Mouse (Mus musculus) ES-Bruce4 (cell line): Measurements from ENCODE around the gene Defa28. TPM values are rescaled to one million over a fixed set of nuclear protein-coding genes. Genes with fewer than 3 reads are reported as not detected.
"Not testable (repeated sequence)": the region's sequence is repeated elsewhere in the genome, so short reads cannot be mapped to it uniquely, and the experiment has no call there.

Source experiments
- H3K27ac ChIP-seq: 2 replicates; pipeline ENCODE4 v1.5.1; 2012; ENCODE audit warnings: low read length, inconsistent platforms; ENCODE audit not compliant: insufficient read depth
- H3K27me3 ChIP-seq: 2 replicates; pipeline ENCODE4 v1.6.1; 2012; ENCODE audit warnings: mild to moderate bottlenecking, low read length, inconsistent platforms; ENCODE audit not compliant: control insufficient read depth, poor library complexity, insufficient read depth, severe bottlenecking
- H3K36me3 ChIP-seq: 2 replicates; pipeline ENCODE4 v1.6.1; 2012; ENCODE audit warnings: inconsistent platforms, mild to moderate bottlenecking, low read length, moderate library complexity; ENCODE audit not compliant: control insufficient read depth, poor library complexity, insufficient read depth, severe bottlenecking
- H3K4me1 ChIP-seq: one replicate; pipeline ENCODE4 v1.8.1; 2011; ENCODE audit warnings: low read length; ENCODE audit not compliant: control insufficient read depth, insufficient read depth
- H3K4me3 ChIP-seq: 2 replicates; pipeline ENCODE4 v1.5.1; 2011; ENCODE audit warnings: low read depth, mild to moderate bottlenecking, low read length
- H3K9ac ChIP-seq: 2 replicates; pipeline ENCODE4 v1.6.1; 2012; ENCODE audit warnings: low read depth, mild to moderate bottlenecking, inconsistent platforms; ENCODE audit not compliant: poor library complexity, severe bottlenecking
- H3K9me3 ChIP-seq: replicated peaks from 2 replicates; pipeline ENCODE4 v1.6.1; 2012; ENCODE audit warnings: mild to moderate bottlenecking, low read length, inconsistent platforms; ENCODE audit not compliant: control insufficient read depth, poor library complexity, insufficient read depth, severe bottlenecking
- polyA plus RNA-seq: library from polyadenylated mRNA; stranded (reverse); fragments of >200 nt; gene quantifications from 2 replicates; pipeline ENCODE4 v1.2.4, GENCODE M21; 2011; ENCODE audit warnings: low read depth; ENCODE audit not compliant: missing spikeins, insufficient read depth, insufficient read length

The Defa28 gene
- not detected in 2 replicates for polyA plus RNA-seq

GRCm38 (mm10) chr8:21582706-21583105 lies at the start of gene Defa28:
TSS of gene Defa28 (plus strand) at chr8:21583006.
- not testable (repeated sequence) for H3K27ac ChIP-seq, H3K9me3 ChIP-seq, H3K9ac ChIP-seq, H3K4me1 ChIP-seq, H3K36me3 ChIP-seq, H3K4me3 ChIP-seq, H3K27me3 ChIP-seq

GRCm38 (mm10) chr8:21565086-21565485 lies 17.7 kb upstream of the Defa28 start, which contains the start of gene Defa37:
TSS of gene Defa37 (plus strand) at chr8:21565386.
- H3K27ac ChIP-seq, H3K36me3 ChIP-seq, H3K27me3 ChIP-seq, H3K9me3 ChIP-seq, H3K4me3 ChIP-seq, H3K9ac ChIP-seq, H3K4me1 ChIP-seq: not testable (repeated sequence)

GRCm38 (mm10) chr8:21594408-21594807 lies 11.6 kb downstream of the Defa28 start, which contains the start of gene Gm7861:
TSS of gene Gm7861 (minus strand) at chr8:21594508.
- not testable (repeated sequence) for H3K36me3 ChIP-seq

GRCm38 (mm10) chr8:21617883-21618282 lies 35.1 kb downstream of the Defa28 start, which contains the start of gene Defa26:
TSS of gene Defa26 (plus strand) at chr8:21618183.
- H3K4me3 ChIP-seq, H3K4me1 ChIP-seq, H3K36me3 ChIP-seq, H3K9ac ChIP-seq, H3K9me3 ChIP-seq, H3K27me3 ChIP-seq, H3K27ac ChIP-seq: not testable (repeated sequence)

More at GRCm38 (mm10) chr8:21594408-21594807, 11.6 kb downstream of the Defa28 start, which contains the start of gene Gm7861:
- not testable (repeated sequence) for H3K27ac ChIP-seq, H3K4me3 ChIP-seq, H3K4me1 ChIP-seq, H3K9ac ChIP-seq, H3K9me3 ChIP-seq, H3K27me3 ChIP-seq

Other genes with a start within 250 kb of the Defa28 start
- not detected in 2 replicates for gene Defa2, start 204.5 kb upstream of the Defa28 start, polyA plus RNA-seq
- gene Defa33, start 191.2 kb upstream of the Defa28 start, polyA plus RNA-seq = not detected in 2 replicates
- gene Defa36, start 155.6 kb upstream of the Defa28 start, polyA plus RNA-seq = not detected in 2 replicates
- gene Gm7849, start 126.4 kb upstream of the Defa28 start, polyA plus RNA-seq = not detected in 2 replicates
- not detected in 2 replicates for gene Defa20, start 73.7 kb upstream of the Defa28 start, polyA plus RNA-seq
- gene Defa32, start 54.0 kb upstream of the Defa28 start, polyA plus RNA-seq = not detected in 2 replicates
- not detected in 2 replicates for gene Defa37, start 17.6 kb upstream of the Defa28 start, polyA plus RNA-seq
- gene Gm7861, start 11.5 kb downstream of the Defa28 start, polyA plus RNA-seq = not detected in 2 replicates
- not detected in 2 replicates for gene Defa26, start 35.2 kb downstream of the Defa28 start, polyA plus RNA-seq
- gene Defa17, start 72.8 kb downstream of the Defa28 start, polyA plus RNA-seq = not detected in 2 replicates
- gene Defa34, start 82.8 kb downstream of the Defa28 start, polyA plus RNA-seq = not detected in 2 replicates
- gene AY761184, start 120.6 kb downstream of the Defa28 start, polyA plus RNA-seq = not detected in 2 replicates
- not detected in 2 replicates for gene Defa24, start 151.5 kb downstream of the Defa28 start, polyA plus RNA-seq
- gene Defb50, start 240.5 kb downstream of the Defa28 start, polyA plus RNA-seq = not detected in 2 replicates